Mouse (Mus musculus): ENCODE data around the gene A930004D18Rik.

- TF ChIP-seq POLR2AphosphoS2 (IDR thresholded peaks at IDR 0.05; ENCODE audit: low read length) (no peak), CTCF (IDR thresholded peaks at IDR 0.05 in 2 of 3, conservative IDR thresholded peaks at IDR 0.05 in 1 of 3; ENCODE audit: control insufficient read depth in 1 of 3, insufficient read depth in 1 of 3, low read depth in 2 of 3, low read length in 3 of 3, poor library complexity in 1 of 3, severe bottlenecking in 1 of 3) (no peak), MAX (IDR thresholded peaks at IDR 0.05; ENCODE audit: low read length) (no peak), GATA1 (IDR thresholded peaks at IDR 0.05; ENCODE audit: low read depth, low read length) (no peak), ZMIZ1 (IDR thresholded peaks at IDR 0.05; ENCODE audit: low read depth, low read length) (no peak), TBP (IDR thresholded peaks at IDR 0.05; ENCODE audit: low read depth, low read length) (no peak), KAT2A (conservative IDR thresholded peaks at IDR 0.05; ENCODE audit: low read depth, low read length) (no peak), MEF2A (IDR thresholded peaks at IDR 0.05; ENCODE audit: extremely low read depth, insufficient replicate concordance, low read depth, low read length, poor library complexity, severe bottlenecking) (no peak), CHD1 (IDR thresholded peaks at IDR 0.05; ENCODE audit: low read depth, low read length) (no peak), EP300 (IDR thresholded peaks at IDR 0.05; ENCODE audit: low read depth in 1 of 2, low read length in 2 of 2) (no peak), BHLHE40 (IDR thresholded peaks at IDR 0.05; ENCODE audit: borderline replicate concordance, low read depth, low read length) (no peak), USF2 (IDR thresholded peaks at IDR 0.05; ENCODE audit: borderline replicate concordance in 1 of 2, insufficient read depth in 1 of 2, low read depth in 1 of 2, low read length in 2 of 2) (no peak), TCF12 (IDR thresholded peaks at IDR 0.05; ENCODE audit: low read depth, low read length) (no peak)
These were observed 26.3 kb downstream of the A930004D18Rik start for GRCm38 (mm10) chr2:18011226-18011625.
